Comparison of ENCODE assay signal across 14 mouse cellular contexts in genomic region chr17:53627497-53627896, GRCm38 (mm10).
DNase-seq lines count a peak whose midpoint lies in the region; ATAC-seq lines count a peak whose summit lies in the region.
"Had no signal": no experiment of that assay in that cellular context is flagged by ENCODE, and none has a peak within 500 bp of the region (broad histone marks: within the 10 kb centered on the region; RNA-seq: fewer than 3 reads in every experiment).

No protein-coding gene starts in this region.

- no peak overlapping the region for H3K4me2 ChIP-seq in heart, embryonic 11.5 days
- H3K4me2 ChIP-seq: neural tube, embryonic 12.5 days had no signal

- ATAC-seq in heart, embryonic 11.5 days (replicated peaks; ENCODE audit: insufficient number of reproducible peaks, low FRiP score, low TSS enrichment), result no peak

- H3K4me1 ChIP-seq in heart, embryonic 11.5 days (ENCODE audit: control insufficient read depth, insufficient read depth, low read length), result no peaks in the 10 kb centered on the region
- peaks cover 3% of the 10 kb centered on the region; the same call in 1 of the 2 replicates for H3K4me1 ChIP-seq in brown adipose tissue, adult 24 weeks (ENCODE audit: control insufficient read depth, insufficient read depth, insufficient read length, low read length)
- H3K4me1 ChIP-seq: neural tube, embryonic 12.5 days had no signal

- H3K4me3 ChIP-seq in heart, embryonic 11.5 days (ENCODE audit: low read depth, low read length), result no peak overlapping the region
- no peak overlapping the region for H3K4me3 ChIP-seq in brown adipose tissue, adult 24 weeks (ENCODE audit: insufficient read depth, low read depth, low read length)
- H3K4me3 ChIP-seq: neural tube, embryonic 12.5 days had no signal

- no peak overlapping the region for H3K9ac ChIP-seq in heart, embryonic 11.5 days (ENCODE audit: low read depth, low read length)
- H3K9ac ChIP-seq: liver, embryonic 14.5 days; neural tube, embryonic 12.5 days had no signal

- H3K36me3 ChIP-seq in heart, embryonic 11.5 days (ENCODE audit: control insufficient read depth, insufficient read depth, low read length), result peaks cover 6% of the 10 kb centered on the region; the same call in 1 of the 2 replicates

- WGBS in heart, embryonic 11.5 days (ENCODE audit: insufficient replicate concordance), result 75% methylated on average over 4 of the region's 4 CpGs

- no peak overlapping the region for H3K27ac ChIP-seq in heart, embryonic 11.5 days (ENCODE audit: low read depth, low read length)
- 0 out of 2 replicates have a peak overlapping the region, but pooled peaks have one; percentile 30 for H3K27ac ChIP-seq in brown adipose tissue, adult 24 weeks (replicated peaks; ENCODE audit: low read depth, low read length)
- H3K27ac ChIP-seq: liver, embryonic 14.5 days; macrophage; neural tube, embryonic 12.5 days had no signal

- peak; percentile 40 for DNase-seq in adrenal gland, adult 2 months
- no peak for DNase-seq in adrenal gland, postnatal 4 days (ENCODE audit: low spot score in 2 of 2)
- peak; percentile 31 to 34 for DNase-seq in heart, adult 18-20 months
- peak; percentile 43 for DNase-seq in kidney, postnatal 14 days
- no peak for DNase-seq in retina, postnatal 1 day
- no peak for DNase-seq in testis, postnatal 10 days (ENCODE audit: low spot score)
- DNase-seq: heart, postnatal 4 days; right cerebral cortex, postnatal 4 days had no signal

- no peaks in the 10 kb centered on the region for H3K9me3 ChIP-seq in heart, embryonic 11.5 days (replicated peaks; ENCODE audit: control insufficient read depth, low read length)
- H3K9me3 ChIP-seq: neural tube, embryonic 12.5 days had no signal

- H3K27me3 ChIP-seq in heart, embryonic 11.5 days (ENCODE audit: control insufficient read depth, insufficient read depth, low read length), result no peaks in the 10 kb centered on the region
- H3K27me3 ChIP-seq: CH12.LX; neural tube, embryonic 12.5 days had no signal

Comparison
In these comparisons a context has a peak if more than half of its experiments do, and no peak if none do; other contexts are left out.
1. DNase-seq: peak in adrenal gland, adult 2 months (single experiment), heart, adult 18-20 months (2 of 2) and kidney, postnatal 14 days (single experiment); none in adrenal gland, postnatal 4 days (0 of 2), retina, postnatal 1 day (single experiment) and testis, postnatal 10 days (single experiment).